Mouse (Mus musculus): ENCODE results near the gene Nr1d1. TPM values are rescaled to one million over a fixed set of nuclear protein-coding genes. Genes with fewer than 3 reads are reported as not detected.
"Not testable (repeated sequence)": the region's sequence is repeated elsewhere in the genome, so short reads cannot be mapped to it uniquely, and the experiment has no call there.

Gene Nr1d1
- polyA plus RNA-seq, 1 experiment from 2014 or later = 2.5 TPM

- Histone ChIP-seq H3K4me1 (replicated peaks; ENCODE audit: control insufficient read depth, insufficient read depth, low read length) (peaks cover 36% of the 10 kb centered on the region), H3K9me3 (ENCODE audit: control insufficient read depth, low read length) (no peaks in the 10 kb centered on the region), H3K4me2 (ENCODE audit: low read length) (peak overlapping the region; percentile 88), H3K27ac (ENCODE audit: low read depth) (peak overlapping the region; percentile 94), H3K36me3 (ENCODE audit: control insufficient read depth, insufficient read depth, low read length) (no peaks in the 10 kb centered on the region; the same call in 1 of the 2 replicates), H3K27me3 (replicated peaks; ENCODE audit: control insufficient read depth, insufficient read depth, low read length) (no peaks in the 10 kb centered on the region), H3K4me3 (ENCODE audit: low read depth, low read length) (peak overlapping the region; percentile 96), H3K9ac (ENCODE audit: low read length) (peak overlapping the region; percentile 94; the same call in 1 of the 2 replicates)
- 7% methylated on average over 8 of the region's 8 CpGs for WGBS
- ATAC-seq (replicated peaks; ENCODE audit: low FRiP score, low TSS enrichment, low read depth) (peak; percentile 7; the same call in 1 of the 2 replicates), DNase-seq (ENCODE audit: low spot score) (peak; percentile 78)
Measured at GRCm38 (mm10) chr11:98740026-98740392, 35.1 kb downstream of the Nr1d1 start.

- H3K36me3 ChIP-seq (ENCODE audit: control insufficient read depth, insufficient read depth, low read length) = no peaks in the 10 kb centered on the region
- H3K4me3 ChIP-seq (ENCODE audit: low read depth, low read length) = no peak overlapping the region
- DNase-seq (ENCODE audit: low spot score) = no peak
- no peak overlapping the region for H3K4me2 ChIP-seq (ENCODE audit: low read length)
- WGBS = 70% methylated on average over 9 of the region's 9 CpGs
- 0 out of 2 replicates have a peak, but pooled peaks cover 3% of the 10 kb centered on the region for H3K9me3 ChIP-seq (ENCODE audit: control insufficient read depth, low read length)
- no peak for ATAC-seq (replicated peaks; ENCODE audit: low FRiP score, low TSS enrichment, low read depth)
- no peak overlapping the region for H3K27ac ChIP-seq (ENCODE audit: low read depth)
- no peak overlapping the region for H3K9ac ChIP-seq (ENCODE audit: low read length)
- peaks cover 25% of the 10 kb centered on the region for H3K4me1 ChIP-seq (replicated peaks; ENCODE audit: control insufficient read depth, insufficient read depth, low read length)
- no peaks in the 10 kb centered on the region for H3K27me3 ChIP-seq (replicated peaks; ENCODE audit: control insufficient read depth, insufficient read depth, low read length)
Measured at GRCm38 (mm10) chr11:98738925-98739324, 36.2 kb downstream of the Nr1d1 start.

GRCm38 (mm10) chr11:98738428-98738911 is 36.7 kb downstream of the Nr1d1 start:
- ATAC-seq (replicated peaks; ENCODE audit: low FRiP score, low TSS enrichment, low read depth) = no peak
- Histone ChIP-seq H3K27me3 (replicated peaks; ENCODE audit: control insufficient read depth, insufficient read depth, low read length) (no peaks in the 10 kb centered on the region), H3K27ac (ENCODE audit: low read depth) (no peak overlapping the region), H3K36me3 (ENCODE audit: control insufficient read depth, insufficient read depth, low read length) (no peaks in the 10 kb centered on the region), H3K9ac (ENCODE audit: low read length) (no peak overlapping the region), H3K4me1 (replicated peaks; ENCODE audit: control insufficient read depth, insufficient read depth, low read length) (peaks cover 21% of the 10 kb centered on the region), H3K4me2 (ENCODE audit: low read length) (no peak overlapping the region), H3K4me3 (ENCODE audit: low read depth, low read length) (no peak overlapping the region), H3K9me3 (ENCODE audit: control insufficient read depth, low read length) (0 out of 2 replicates have a peak, but pooled peaks cover 3% of the 10 kb centered on the region)
- no peak for DNase-seq (ENCODE audit: low spot score)
- 54% methylated on average over 4 of the region's 4 CpGs for WGBS

- not testable (repeated sequence) for H3K9ac ChIP-seq (ENCODE audit: low read length); DNase-seq (ENCODE audit: low spot score); H3K4me2 ChIP-seq (ENCODE audit: low read length); H3K27ac ChIP-seq (ENCODE audit: low read depth); ATAC-seq (replicated peaks; ENCODE audit: low FRiP score, low TSS enrichment, low read depth); H3K4me3 ChIP-seq (ENCODE audit: low read depth, low read length); H3K36me3 ChIP-seq (ENCODE audit: control insufficient read depth, insufficient read depth, low read length); H3K9me3 ChIP-seq (ENCODE audit: control insufficient read depth, low read length); H3K27me3 ChIP-seq (replicated peaks; ENCODE audit: control insufficient read depth, insufficient read depth, low read length)
- peaks cover 13% of the 10 kb centered on the region for H3K4me1 ChIP-seq (replicated peaks; ENCODE audit: control insufficient read depth, insufficient read depth, low read length)
- WGBS = 77% methylated on average over 2 of the region's 2 CpGs
Measured at GRCm38 (mm10) chr11:98737220-98737619, 37.9 kb downstream of the Nr1d1 start.

- no peaks in the 10 kb centered on the region for H3K27me3 ChIP-seq (replicated peaks; ENCODE audit: control insufficient read depth, insufficient read depth, low read length)
Measured at GRCm38 (mm10) chr11:98736176-98736575, 39.0 kb downstream of the Nr1d1 start.

GRCm38 (mm10) chr11:98735111-98735510 is 40.0 kb downstream of the Nr1d1 start:
- DNase-seq (ENCODE audit: low spot score) (no peak), ATAC-seq (replicated peaks; ENCODE audit: low FRiP score, low TSS enrichment, low read depth) (no peak)
- H3K4me3 ChIP-seq (ENCODE audit: low read depth, low read length) = no peak overlapping the region
- no peak overlapping the region for H3K27ac ChIP-seq (ENCODE audit: low read depth)
- H3K27me3 ChIP-seq (replicated peaks; ENCODE audit: control insufficient read depth, insufficient read depth, low read length) = no peaks in the 10 kb centered on the region
- 93% methylated on average over 4 of the region's 4 CpGs for WGBS
- H3K4me1 ChIP-seq (replicated peaks; ENCODE audit: control insufficient read depth, insufficient read depth, low read length) = peaks cover 6% of the 10 kb centered on the region
- no peaks in the 10 kb centered on the region for H3K36me3 ChIP-seq (ENCODE audit: control insufficient read depth, insufficient read depth, low read length)
- no peak overlapping the region for H3K4me2 ChIP-seq (ENCODE audit: low read length)
- H3K9ac ChIP-seq (ENCODE audit: low read length) = no peak overlapping the region
- 0 out of 2 replicates have a peak, but pooled peaks cover 3% of the 10 kb centered on the region for H3K9me3 ChIP-seq (ENCODE audit: control insufficient read depth, low read length)

More at GRCm38 (mm10) chr11:98736176-98736575, 39.0 kb downstream of the Nr1d1 start:
- 93% methylated on average over 1 of the region's 1 CpGs for WGBS
- Histone ChIP-seq H3K9ac (ENCODE audit: low read length) (no peak overlapping the region), H3K4me2 (ENCODE audit: low read length) (no peak overlapping the region), H3K9me3 (ENCODE audit: control insufficient read depth, low read length) (0 out of 2 replicates have a peak, but pooled peaks cover 3% of the 10 kb centered on the region), H3K36me3 (ENCODE audit: control insufficient read depth, insufficient read depth, low read length) (no peaks in the 10 kb centered on the region), H3K4me3 (ENCODE audit: low read depth, low read length) (no peak overlapping the region), H3K27ac (ENCODE audit: low read depth) (no peak overlapping the region), H3K4me1 (replicated peaks; ENCODE audit: control insufficient read depth, insufficient read depth, low read length) (peaks cover 12% of the 10 kb centered on the region)
- ATAC-seq (replicated peaks; ENCODE audit: low FRiP score, low TSS enrichment, low read depth) (no peak), DNase-seq (ENCODE audit: low spot score) (no peak)

- ATAC-seq (replicated peaks; ENCODE audit: low FRiP score, low TSS enrichment, low read depth) (no peak), DNase-seq (ENCODE audit: low spot score) (no peak)
- H3K9ac ChIP-seq (ENCODE audit: low read length) = no peak overlapping the region
- H3K36me3 ChIP-seq (ENCODE audit: control insufficient read depth, insufficient read depth, low read length) = no peaks in the 10 kb centered on the region
- H3K9me3 ChIP-seq (ENCODE audit: control insufficient read depth, low read length) = 0 out of 2 replicates have a peak, but pooled peaks cover 3% of the 10 kb centered on the region
- 77% methylated on average over 3 of the region's 3 CpGs for WGBS
- no peak overlapping the region for H3K4me3 ChIP-seq (ENCODE audit: low read depth, low read length)
- H3K4me1 ChIP-seq (replicated peaks; ENCODE audit: control insufficient read depth, insufficient read depth, low read length) = no peaks in the 10 kb centered on the region; the same call in 1 of the 2 replicates
- no peak overlapping the region for H3K27ac ChIP-seq (ENCODE audit: low read depth)
- H3K27me3 ChIP-seq (replicated peaks; ENCODE audit: control insufficient read depth, insufficient read depth, low read length) = no peaks in the 10 kb centered on the region
- no peak overlapping the region for H3K4me2 ChIP-seq (ENCODE audit: low read length)
Measured at GRCm38 (mm10) chr11:98734020-98734419, 41.1 kb downstream of the Nr1d1 start.

GRCm38 (mm10) chr11:98731134-98731533 is 44.0 kb downstream of the Nr1d1 start:
- Histone ChIP-seq H3K27ac (ENCODE audit: low read depth) (no peak overlapping the region), H3K4me3 (ENCODE audit: low read depth, low read length) (no peak overlapping the region), H3K36me3 (ENCODE audit: control insufficient read depth, insufficient read depth, low read length) (peaks cover 8% of the 10 kb centered on the region), H3K4me2 (ENCODE audit: low read length) (no peak overlapping the region), H3K9me3 (ENCODE audit: control insufficient read depth, low read length) (0 out of 2 replicates have a peak, but pooled peaks cover 3% of the 10 kb centered on the region), H3K4me1 (replicated peaks; ENCODE audit: control insufficient read depth, insufficient read depth, low read length) (peaks cover 5% of the 10 kb centered on the region; the same call in 1 of the 2 replicates), H3K27me3 (replicated peaks; ENCODE audit: control insufficient read depth, insufficient read depth, low read length) (no peaks in the 10 kb centered on the region), H3K9ac (ENCODE audit: low read length) (no peak overlapping the region)
- ATAC-seq (replicated peaks; ENCODE audit: low FRiP score, low TSS enrichment, low read depth) (no peak), DNase-seq (ENCODE audit: low spot score) (no peak)
- WGBS = 54% methylated on average over 5 of the region's 5 CpGs

GRCm38 (mm10) chr11:98730727-98731126 is 44.4 kb downstream of the Nr1d1 start:
- 66% methylated on average over 4 of the region's 4 CpGs for WGBS
- no peak for ATAC-seq (replicated peaks; ENCODE audit: low FRiP score, low TSS enrichment, low read depth)
- H3K27me3 ChIP-seq (replicated peaks; ENCODE audit: control insufficient read depth, insufficient read depth, low read length) = no peaks in the 10 kb centered on the region
- H3K36me3 ChIP-seq (ENCODE audit: control insufficient read depth, insufficient read depth, low read length) = peaks cover 12% of the 10 kb centered on the region
- no peak overlapping the region for H3K4me3 ChIP-seq (ENCODE audit: low read depth, low read length)
- H3K9ac ChIP-seq (ENCODE audit: low read length) = no peak overlapping the region
- no peak for DNase-seq (ENCODE audit: low spot score)
- no peak overlapping the region for H3K27ac ChIP-seq (ENCODE audit: low read depth)
- 0 out of 2 replicates have a peak, but pooled peaks cover 3% of the 10 kb centered on the region for H3K9me3 ChIP-seq (ENCODE audit: control insufficient read depth, low read length)
- H3K4me2 ChIP-seq (ENCODE audit: low read length) = no peak overlapping the region
- H3K4me1 ChIP-seq (replicated peaks; ENCODE audit: control insufficient read depth, insufficient read depth, low read length) = peaks cover 5% of the 10 kb centered on the region; the same call in 1 of the 2 replicates
